Mouse (Mus musculus) liver, embryonic 11.5 days (tissue): ENCODE measurements around the gene Hk1. TPM values are rescaled to one million over a fixed set of nuclear protein-coding genes. Genes with fewer than 3 reads are reported as not detected.

ENCODE experiments used
- ATAC-seq: fragments of 200-750 bp; cut with Nextera tagmentation; replicated peaks from 2 replicates; pipeline ENCODE4 v1.8.0; 2017; ENCODE audit warnings: moderate number of reproducible peaks, mild to moderate bottlenecking, moderate TSS enrichment, moderate library complexity; ENCODE audit not compliant: low FRiP score
- DNase-seq: peaks from one replicate; pipeline ENCODE4 v3.0.0-alpha.2; 2017; ENCODE audit warnings: low spot score
- H3K27ac ChIP-seq: fragments of 300-500 bp; sonication (generic); 2 replicates; pipeline ENCODE4 v1.5.1; 2014; ENCODE audit warnings: mild to moderate bottlenecking, low read depth, low read length, control low read depth
- H3K27me3 ChIP-seq: fragments of 300-500 bp; sonication (generic); replicated peaks from 2 replicates; pipeline ENCODE4 v1.6.1; 2014; ENCODE audit warnings: low read length, mixed read lengths; ENCODE audit not compliant: control insufficient read depth, insufficient read depth
- H3K36me3 ChIP-seq: fragments of 300-500 bp; sonication (generic); 2 replicates; pipeline ENCODE4 v1.6.1; 2014; ENCODE audit warnings: mild to moderate bottlenecking, low read length, moderate library complexity, mixed read lengths; ENCODE audit not compliant: control insufficient read depth, insufficient read depth
- H3K4me1 ChIP-seq: fragments of 300-500 bp; sonication (generic); replicated peaks from 2 replicates; pipeline ENCODE4 v1.6.1; 2014; ENCODE audit warnings: low read length, mixed read lengths; ENCODE audit not compliant: control insufficient read depth, insufficient read depth
- H3K4me2 ChIP-seq: fragments of 300-500 bp; sonication (generic); 2 replicates; pipeline ENCODE4 v1.6.1; 2014; ENCODE audit warnings: mild to moderate bottlenecking, control low read depth, moderate library complexity
- H3K4me3 ChIP-seq: fragments of 300-500 bp; sonication (generic); 2 replicates; pipeline ENCODE4 v1.5.1; 2014; ENCODE audit warnings: low read depth, low read length, control low read depth
- H3K9ac ChIP-seq: fragments of 300-500 bp; sonication (generic); 2 replicates; pipeline ENCODE4 v1.6.1; 2014; ENCODE audit warnings: low read depth, low read length, control low read depth
- H3K9me3 ChIP-seq: fragments of 300-500 bp; sonication (generic); 2 replicates; pipeline ENCODE4 v1.6.1; 2016; ENCODE audit warnings: low read length, inconsistent platforms, mixed read lengths; ENCODE audit not compliant: control insufficient read depth
- WGBS: fragments of 180-500 bp; shearing (Covaris S2); extraction: QIAGEN DNeasy Blood & Tissue Kit; methylation state at CpG from one replicate; pipeline ENCODE4 v1.1.7; 2014; 5-methylcytosine and 5-hydroxymethylcytosine counted together
- polyA plus RNA-seq: library from polyadenylated mRNA; unstranded; fragments of >200 nt; fragmentation: Nextera tagmentation; extraction: Ambion mirVana; gene quantifications from 2 replicates; pipeline ENCODE4 v1.2.1, GENCODE M21; 2014

Gene Hk1
- polyA plus RNA-seq, 1 experiment from 2014 or later, result 123 TPM

DNA sequence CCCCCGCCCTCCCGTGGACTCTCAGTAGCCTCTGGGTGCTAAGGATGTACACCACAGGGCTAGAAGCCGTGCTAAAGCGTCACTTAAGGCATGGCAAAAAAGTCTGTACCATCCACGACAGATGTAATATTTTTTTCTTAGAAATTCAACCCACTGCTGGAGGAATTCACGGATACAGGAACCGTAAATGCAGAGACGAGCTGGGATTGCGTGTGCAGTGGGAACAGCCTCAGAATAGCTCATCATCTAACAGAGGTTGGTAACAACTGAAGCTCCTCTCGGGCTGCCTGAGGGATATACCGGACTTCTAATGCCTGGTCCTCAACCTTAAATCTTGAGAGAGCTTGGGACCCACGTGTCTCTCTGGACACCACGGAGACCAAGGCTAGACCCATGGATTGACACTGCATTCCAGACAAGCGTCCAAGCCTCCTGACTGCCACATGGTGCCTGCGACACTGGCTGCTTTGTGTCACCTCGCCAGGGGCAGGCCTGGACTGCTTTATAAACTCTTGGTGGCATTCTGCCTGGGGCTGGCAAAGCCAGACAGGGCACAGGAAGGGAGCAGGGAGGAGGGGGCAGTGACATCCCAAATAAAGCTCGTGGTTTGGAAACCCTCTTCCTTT is 23.5 kb downstream of the Hk1 start:
- no peak for ATAC-seq
- DNase-seq, result no peak
- no peaks in the 10 kb centered on the region for H3K27me3 ChIP-seq
- H3K27ac ChIP-seq, result no peak overlapping the region
- no peaks in the 10 kb centered on the region for H3K4me1 ChIP-seq
- H3K9ac ChIP-seq, result no peak overlapping the region
- H3K4me2 ChIP-seq, result no peak overlapping the region
- H3K4me3 ChIP-seq, result no peak overlapping the region
- no peaks in the 10 kb centered on the region for H3K9me3 ChIP-seq
- no peaks in the 10 kb centered on the region for H3K36me3 ChIP-seq
- WGBS, result 82% methylated on average over 17 of the region's 17 CpGs

DNA sequence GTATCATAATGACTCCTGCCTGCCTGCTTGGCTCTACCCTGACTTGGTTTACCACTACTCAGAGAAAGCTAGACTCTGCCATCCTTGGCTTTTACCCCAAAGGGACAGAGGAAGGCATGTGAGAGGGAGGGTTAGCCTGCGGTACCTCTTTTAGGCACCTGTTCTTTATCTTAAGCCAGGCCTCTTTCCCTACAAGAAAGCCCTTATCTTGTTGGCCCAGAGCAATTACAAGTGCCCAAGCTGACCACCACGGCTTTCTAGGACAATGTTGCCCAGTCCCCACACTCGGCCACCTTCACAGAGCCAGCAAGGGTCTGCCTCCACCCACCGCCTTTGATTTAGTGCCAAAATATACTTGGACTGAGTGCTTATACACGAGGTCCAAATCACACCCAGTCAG is 34.6 kb downstream of the Hk1 start:
- no peaks in the 10 kb centered on the region for H3K36me3 ChIP-seq
- H3K9ac ChIP-seq, result no peak overlapping the region
- 46% methylated on average over 5 of the region's 5 CpGs for WGBS
- H3K4me2 ChIP-seq, result peak overlapping the region; percentile 1; the same call in 1 of the 2 replicates
- no peaks in the 10 kb centered on the region for H3K9me3 ChIP-seq
- H3K27ac ChIP-seq, result peak overlapping the region; percentile 44
- DNase-seq (no peak), ATAC-seq (no peak)
- peaks cover 39% of the 10 kb centered on the region for H3K4me1 ChIP-seq
- no peak overlapping the region for H3K4me3 ChIP-seq
- H3K27me3 ChIP-seq, result no peaks in the 10 kb centered on the region

DNA sequence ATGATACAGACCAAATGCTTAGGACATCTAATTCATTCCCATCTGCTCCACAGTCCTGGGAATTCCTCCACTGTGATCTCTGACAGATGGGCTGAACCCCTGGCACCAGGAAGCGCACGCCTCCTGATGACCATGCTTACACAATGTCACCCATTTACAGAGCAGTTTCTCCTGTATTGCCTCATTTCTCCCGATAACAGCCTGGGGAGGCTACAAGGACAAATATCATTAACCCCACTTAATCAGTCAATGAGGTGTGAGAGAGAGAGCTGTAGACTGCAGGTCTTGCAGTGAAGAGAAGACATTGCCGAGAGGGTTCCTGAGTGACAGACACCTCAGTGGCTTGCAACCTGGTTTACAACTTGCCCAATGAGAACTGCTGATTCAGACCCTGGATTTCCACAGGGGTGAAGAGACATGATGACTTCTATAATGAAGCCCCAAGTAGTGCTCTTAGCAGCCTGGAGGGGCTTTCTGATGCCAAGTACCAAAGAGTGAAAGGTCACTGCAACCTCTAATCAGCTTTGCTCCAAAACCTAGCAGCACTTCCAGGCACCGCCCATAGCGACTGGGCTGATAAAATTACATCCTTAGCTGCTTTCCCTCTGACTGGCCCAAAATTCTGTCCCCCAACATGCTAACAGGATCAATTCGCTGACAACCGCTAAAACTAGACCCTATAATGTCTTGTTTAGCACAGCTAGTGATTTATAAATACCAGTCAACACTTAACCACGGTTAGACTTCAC is 35.5 kb downstream of the Hk1 start:
- Histone ChIP-seq H3K27ac (peak overlapping the region; percentile 44), H3K9me3 (no peaks in the 10 kb centered on the region), H3K36me3 (no peaks in the 10 kb centered on the region), H3K4me2 (peak overlapping the region; percentile 38), H3K9ac (no peak overlapping the region), H3K27me3 (no peaks in the 10 kb centered on the region), H3K4me1 (peaks cover 39% of the 10 kb centered on the region), H3K4me3 (no peak overlapping the region)
- 67% methylated on average over 9 of the region's 9 CpGs for WGBS
- no peak for ATAC-seq
- no peak for DNase-seq

DNA sequence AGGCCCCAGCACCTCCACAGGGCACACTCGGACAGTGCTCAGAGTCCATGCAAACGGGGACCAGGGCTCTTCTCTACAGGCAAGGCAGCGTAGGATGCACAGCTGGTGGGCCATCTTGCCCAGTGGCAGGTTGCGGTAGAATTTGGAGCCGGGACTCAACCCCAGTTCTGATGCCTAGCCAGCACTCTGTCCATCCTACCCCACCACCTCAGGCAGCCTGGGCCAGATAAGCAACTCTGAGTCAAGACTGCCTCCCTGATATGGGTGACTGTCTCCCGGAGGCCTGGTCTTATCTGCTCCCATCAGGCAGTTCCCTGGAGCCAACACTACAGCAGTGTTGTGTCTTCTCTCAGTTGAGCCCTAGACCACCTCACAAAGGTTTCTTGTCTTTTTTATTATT is 37.2 kb downstream of the Hk1 start:
- no peaks in the 10 kb centered on the region for H3K9me3 ChIP-seq
- 39% methylated on average over 6 of the region's 6 CpGs for WGBS
- peaks cover 51% of the 10 kb centered on the region for H3K4me1 ChIP-seq
- H3K9ac ChIP-seq, result peak overlapping the region; percentile 76
- peak overlapping the region; percentile 48 for H3K4me3 ChIP-seq
- no peaks in the 10 kb centered on the region for H3K27me3 ChIP-seq
- peak; percentile 51 for DNase-seq
- H3K27ac ChIP-seq, result peak overlapping the region; percentile 90
- peak; percentile 82 for ATAC-seq
- peak overlapping the region; percentile 75 for H3K4me2 ChIP-seq
- no peaks in the 10 kb centered on the region for H3K36me3 ChIP-seq

DNA sequence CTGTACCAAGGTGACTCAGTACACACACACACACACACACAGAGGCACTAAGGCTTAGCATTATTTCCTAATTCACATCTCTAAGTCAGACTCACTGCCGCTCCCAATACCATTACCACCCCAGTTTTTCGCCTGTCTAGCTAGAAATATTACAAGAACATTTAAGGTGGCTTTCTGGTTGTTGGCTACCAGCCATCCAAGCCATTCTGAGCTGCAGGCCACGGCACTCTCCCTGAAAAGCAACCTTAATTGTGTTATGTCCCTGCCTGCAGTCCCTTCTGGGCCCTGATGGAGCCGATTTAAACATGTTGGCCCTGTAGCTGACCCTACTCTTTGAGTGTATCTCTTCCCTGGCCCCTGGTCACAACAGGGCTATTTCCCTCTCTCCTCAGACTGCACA is 37.8 kb downstream of the Hk1 start:
- H3K9me3 ChIP-seq, result no peaks in the 10 kb centered on the region
- WGBS, result 67% methylated on average over 4 of the region's 4 CpGs
- no peaks in the 10 kb centered on the region for H3K36me3 ChIP-seq
- H3K4me2 ChIP-seq, result peak overlapping the region; percentile 75
- peaks cover 57% of the 10 kb centered on the region for H3K4me1 ChIP-seq
- peak overlapping the region; percentile 76 for H3K9ac ChIP-seq
- ATAC-seq, result no peak
- peak overlapping the region; percentile 90 for H3K27ac ChIP-seq
- peak overlapping the region; percentile 48 for H3K4me3 ChIP-seq
- DNase-seq, result no peak
- H3K27me3 ChIP-seq, result no peaks in the 10 kb centered on the region

DNA sequence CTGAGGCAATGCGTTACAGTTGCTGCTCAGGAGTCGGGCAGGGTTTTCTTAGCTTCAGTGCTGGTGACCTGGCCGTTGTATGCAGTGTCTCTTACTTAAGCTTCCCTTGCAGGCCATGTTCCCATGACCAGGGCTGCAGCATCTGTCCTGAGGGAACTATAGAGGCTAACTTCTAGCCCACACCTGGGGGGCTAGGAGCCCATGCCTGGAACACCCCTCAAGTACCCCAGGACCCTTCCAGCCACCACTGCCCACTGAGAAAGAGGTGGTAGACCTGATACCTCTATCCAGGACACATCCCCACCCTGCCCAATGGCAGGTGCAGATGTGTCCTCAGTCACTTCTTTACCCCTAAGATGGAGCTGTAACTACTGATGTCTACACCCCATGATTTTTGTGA is 38.7 kb downstream of the Hk1 start:
- H3K4me1 ChIP-seq, result peaks cover 66% of the 10 kb centered on the region
- WGBS, result 34% methylated on average over 3 of the region's 3 CpGs

DNA sequence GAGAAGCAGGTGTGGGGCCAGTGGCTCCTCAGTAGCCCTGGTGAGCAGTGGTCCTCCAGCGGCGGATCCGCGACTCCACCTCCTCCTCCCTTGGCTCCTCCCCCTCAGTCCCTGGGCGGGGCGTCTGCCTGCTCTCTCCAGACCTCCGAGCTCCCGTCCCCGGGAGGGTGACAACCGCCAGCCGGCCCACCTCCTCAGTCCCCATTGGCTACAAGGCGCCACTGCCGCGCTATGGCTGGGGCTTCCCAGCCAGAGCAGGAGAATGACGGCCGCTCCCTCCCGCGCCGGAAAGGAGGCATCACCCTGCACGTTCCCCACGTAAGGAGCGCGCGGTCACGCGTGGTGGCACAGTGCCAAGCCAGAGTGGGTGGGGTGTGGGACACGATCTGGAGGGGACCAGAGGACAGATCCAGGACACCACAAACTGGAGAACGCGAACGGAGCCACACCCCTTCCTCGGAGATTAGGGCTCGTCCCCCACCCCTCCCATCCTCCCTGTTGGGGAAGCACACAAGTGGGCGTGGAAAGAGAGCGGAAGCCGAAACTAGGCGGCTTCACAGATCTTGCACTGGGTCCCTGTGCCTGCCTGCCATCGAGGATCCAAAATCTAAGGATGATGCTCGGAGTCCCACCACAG is 39.5 kb downstream of the Hk1 start:
- no peaks in the 10 kb centered on the region for H3K36me3 ChIP-seq
- H3K4me2 ChIP-seq, result peak overlapping the region; percentile 75
- H3K9me3 ChIP-seq, result no peaks in the 10 kb centered on the region
- ATAC-seq, result peak; percentile 90
- peak overlapping the region; percentile 90 for H3K27ac ChIP-seq
- H3K4me1 ChIP-seq, result peaks cover 72% of the 10 kb centered on the region
- peak overlapping the region; percentile 48 for H3K4me3 ChIP-seq
- H3K27me3 ChIP-seq, result no peaks in the 10 kb centered on the region
- DNase-seq, result peak; percentile 96
- under 1% methylated on average over 37 of the region's 38 CpGs for WGBS
- peak overlapping the region; percentile 76 for H3K9ac ChIP-seq

More for the DNA sequence above, 38.7 kb downstream of the Hk1 start:
- ATAC-seq (no peak), DNase-seq (no peak)
- Histone ChIP-seq H3K9me3 (no peaks in the 10 kb centered on the region), H3K4me3 (peak overlapping the region; percentile 48), H3K9ac (peak overlapping the region; percentile 76), H3K36me3 (no peaks in the 10 kb centered on the region), H3K27me3 (no peaks in the 10 kb centered on the region), H3K27ac (peak overlapping the region; percentile 90), H3K4me2 (peak overlapping the region; percentile 75)

DNA sequence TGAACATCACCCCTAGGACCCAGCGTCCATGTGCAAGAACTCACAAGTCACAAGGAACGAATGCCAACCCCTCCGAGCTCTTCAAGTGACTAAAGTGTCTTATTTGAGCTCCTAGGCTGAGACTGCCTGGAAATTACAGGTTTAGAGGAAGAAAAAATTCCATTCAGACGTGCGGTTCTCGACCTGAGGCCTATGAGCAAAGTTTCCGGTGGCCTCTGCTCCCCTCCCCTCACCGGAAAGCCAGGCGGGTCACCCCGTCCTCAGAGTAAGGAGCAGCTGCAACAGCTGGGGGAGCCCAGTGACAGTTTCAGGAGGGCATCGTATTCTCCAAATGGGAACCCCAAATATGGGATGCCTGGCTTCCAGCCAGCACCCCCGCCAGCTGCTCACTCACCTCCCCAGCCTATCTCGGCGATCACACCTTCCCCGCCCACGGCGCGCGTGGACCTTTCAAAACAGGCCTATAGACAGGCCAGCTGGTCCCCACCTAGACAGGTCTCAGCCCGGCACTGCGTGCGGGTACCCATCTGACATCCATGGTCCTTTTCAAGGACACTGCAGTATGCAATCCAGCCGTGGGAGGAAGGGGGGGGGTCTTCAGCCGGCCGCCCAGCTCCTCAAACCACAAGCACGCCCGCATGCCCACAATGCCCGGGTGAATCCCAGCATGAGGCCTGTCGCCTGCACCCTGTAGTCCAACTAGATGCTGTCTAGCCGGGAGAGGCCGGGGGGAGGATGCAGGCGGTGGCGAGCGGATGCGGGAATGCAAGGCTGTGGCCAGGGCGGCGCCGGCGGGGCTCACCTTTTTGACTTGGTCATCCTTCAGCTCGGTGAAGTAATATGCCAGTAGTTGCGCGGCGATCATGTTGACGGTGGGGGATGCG is 40.3 kb downstream of the Hk1 start:
- H3K9ac ChIP-seq, result peak overlapping the region; percentile 32
- peak overlapping the region; percentile 48 for H3K4me3 ChIP-seq
- H3K27me3 ChIP-seq, result no peaks in the 10 kb centered on the region
- ATAC-seq, result peak; percentile 10; the same call in 1 of the 2 replicates
- no peaks in the 10 kb centered on the region for H3K9me3 ChIP-seq
- peak overlapping the region; percentile 90; the same call in 1 of the 2 replicates for H3K27ac ChIP-seq
- peak overlapping the region; percentile 75 for H3K4me2 ChIP-seq
- 5% methylated on average over 45 of the region's 45 CpGs for WGBS
- no peaks in the 10 kb centered on the region for H3K36me3 ChIP-seq
- H3K4me1 ChIP-seq, result peaks cover 71% of the 10 kb centered on the region
- DNase-seq, result peak; percentile 49
